Mouse (Mus musculus) kidney, adult 9 months (tissue): Measurements from ENCODE around the gene Lrrk1.

Experiments
- DNase-seq: peaks from one replicate; pipeline ENCODE4 v3.0.0; 2022

Lrrk1 gene

DNA sequence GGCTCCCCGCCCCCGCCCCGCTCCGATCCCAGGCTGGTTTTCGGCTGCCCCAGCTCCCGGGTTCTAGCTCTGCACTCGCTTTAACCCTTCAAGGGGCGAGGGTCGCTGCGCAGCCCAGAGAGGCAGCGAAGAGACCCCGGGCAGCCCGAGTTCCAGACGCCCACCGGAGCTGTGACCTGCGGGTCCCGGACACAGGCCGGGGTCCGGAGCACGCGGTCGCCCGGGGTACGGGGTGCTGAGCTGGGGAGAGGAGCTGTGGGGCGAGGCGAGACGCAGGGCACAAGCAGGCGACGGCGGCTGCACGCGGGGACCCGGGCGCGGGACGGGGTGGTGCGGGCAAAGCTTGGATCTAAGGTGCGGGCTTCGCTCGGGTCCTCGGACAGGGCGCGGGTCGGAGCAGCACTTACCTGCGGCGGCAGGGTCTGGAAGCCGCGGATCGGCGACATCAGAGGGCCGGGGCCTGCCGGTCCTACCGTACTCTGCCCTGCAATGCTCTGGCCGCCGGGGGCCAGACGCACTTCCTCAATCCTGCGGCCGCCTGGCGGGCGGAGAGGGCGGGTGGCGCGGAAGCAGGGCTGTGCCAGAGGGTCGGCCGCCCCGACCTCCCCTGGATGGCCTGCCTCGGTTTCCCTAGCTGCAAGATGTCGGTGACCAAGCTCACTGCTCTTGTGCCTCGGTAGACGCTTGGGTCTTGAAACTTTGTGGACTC is at the start of gene Lrrk1:
Lrrk1 (minus strand) TSS at position 538 of the 709 bp plus-strand sequence.
- peak; percentile 45 for DNase-seq

- DNase-seq = peak; percentile 66
Observed at GRCm38 (mm10) chr7:66434453-66434935, 46.3 kb upstream of the Lrrk1 start.

- no peak for DNase-seq
Observed at GRCm38 (mm10) chr7:66427437-66428161, 39.4 kb upstream of the Lrrk1 start, which contains the start of gene Aldh1a3. Gene Aldh1a3 (minus strand): TSS chr7:66427517.

GRCm38 (mm10) chr7:66427053-66427436 is 38.9 kb upstream of the Lrrk1 start:
- no peak for DNase-seq

DNA sequence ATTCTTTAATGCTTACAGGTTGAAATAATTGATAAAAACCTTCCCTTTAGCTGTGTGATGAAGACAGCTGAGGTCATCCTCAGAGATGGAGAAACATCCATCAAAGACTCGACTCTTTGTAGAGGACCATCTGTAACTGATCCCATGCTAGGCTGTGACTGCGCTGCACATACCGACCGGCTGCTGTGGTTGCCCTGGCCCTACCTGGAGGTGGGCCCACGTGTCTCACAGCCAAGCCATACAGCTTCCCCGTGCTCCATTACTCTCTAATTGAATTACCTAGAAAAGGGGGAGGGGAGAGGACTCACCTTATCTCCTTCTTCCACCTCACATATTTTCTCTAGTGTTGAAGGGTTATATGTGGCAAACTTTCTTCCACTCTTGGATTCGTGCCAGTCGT is 33.8 kb upstream of the Lrrk1 start:
- DNase-seq = no peak

- DNase-seq = no peak
Observed at GRCm38 (mm10) chr7:66418981-66419380, 30.8 kb upstream of the Lrrk1 start.

- DNase-seq = no peak
Observed at GRCm38 (mm10) chr7:66416829-66417228, 28.7 kb upstream of the Lrrk1 start.

DNA sequence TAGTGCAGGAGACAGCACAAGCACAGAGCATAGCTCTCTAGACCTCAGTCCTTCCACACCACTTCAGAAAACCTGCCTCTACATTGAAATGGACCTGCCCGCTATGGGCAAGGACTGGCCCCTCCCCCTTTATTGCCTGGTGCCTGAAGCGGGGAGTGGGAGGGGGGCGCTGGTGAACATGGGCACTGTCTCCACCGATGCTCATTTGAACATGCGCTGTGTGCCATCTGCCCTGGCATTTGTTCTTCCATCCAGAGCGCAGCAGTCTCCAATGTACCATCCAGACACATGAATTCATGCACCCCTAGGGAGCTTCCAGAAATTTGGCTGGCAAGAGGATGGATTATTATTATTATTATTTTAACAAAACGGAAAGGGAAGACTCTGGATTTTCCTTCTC is 24.9 kb upstream of the Lrrk1 start:
- DNase-seq = no peak

- no peak for DNase-seq
Observed at GRCm38 (mm10) chr7:66409433-66409832, 21.3 kb upstream of the Lrrk1 start.

DNA sequence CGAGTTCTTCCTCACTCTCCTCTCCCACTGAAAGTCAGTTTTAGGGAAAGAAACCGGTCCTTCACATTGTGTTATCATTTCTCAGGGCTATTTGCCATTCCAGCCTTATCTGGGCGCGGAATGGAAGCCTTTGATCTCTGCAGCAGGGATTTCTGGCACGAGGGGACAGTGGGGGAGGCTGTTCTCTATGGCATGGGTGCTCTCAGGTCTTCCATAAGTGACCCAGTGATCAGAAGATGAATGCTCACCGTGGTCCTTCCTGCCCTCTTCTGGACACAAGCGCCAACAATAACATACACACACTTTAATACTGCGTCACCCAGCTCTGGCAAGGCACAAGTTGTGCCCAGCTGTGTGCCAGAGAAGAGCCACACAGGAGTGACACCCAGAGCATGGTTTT is 18.8 kb upstream of the Lrrk1 start:
- DNase-seq = no peak

DNA sequence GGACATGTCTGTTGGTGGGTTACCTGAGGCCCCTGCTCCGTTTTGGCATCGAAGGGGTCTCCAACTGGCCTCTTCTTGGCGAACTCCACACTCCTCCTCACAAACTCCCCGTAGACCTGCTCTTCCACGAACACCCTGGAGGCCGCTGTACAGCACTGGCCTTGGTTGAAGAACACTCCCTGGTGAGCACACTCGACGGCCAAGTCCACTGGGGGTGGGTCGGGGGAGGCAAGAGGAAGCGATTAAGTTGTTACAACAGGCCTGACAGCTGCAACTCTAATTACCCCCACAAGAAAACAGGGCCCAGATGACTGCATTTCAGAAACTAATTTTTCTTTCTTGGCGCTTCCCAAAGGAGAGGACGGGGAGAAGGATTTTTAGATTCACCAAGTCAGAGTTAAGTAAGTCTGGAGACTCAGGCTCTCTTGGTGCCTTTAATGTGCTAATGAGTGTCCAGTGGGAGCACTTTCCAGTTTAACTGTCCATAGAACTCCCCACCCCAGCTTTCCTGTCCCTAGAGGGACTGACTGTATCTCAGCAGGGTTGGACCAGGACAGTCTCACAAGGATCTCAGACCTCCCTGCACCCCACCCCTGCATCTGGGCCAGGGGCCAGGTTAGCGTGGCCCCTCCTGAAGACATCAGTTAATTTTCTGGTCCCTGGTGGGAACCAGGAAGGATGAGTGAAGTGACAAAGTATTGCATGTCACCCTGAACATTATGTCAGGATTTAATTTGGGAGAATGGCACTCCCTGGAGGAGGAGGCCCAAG is 18.0 kb upstream of the Lrrk1 start:
- DNase-seq = no peak

- DNase-seq = peak; percentile 29
Observed at GRCm38 (mm10) chr7:66405541-66405940, 17.4 kb upstream of the Lrrk1 start.

GRCm38 (mm10) chr7:66404802-66405201 is 16.7 kb upstream of the Lrrk1 start:
- DNase-seq = no peak

DNA sequence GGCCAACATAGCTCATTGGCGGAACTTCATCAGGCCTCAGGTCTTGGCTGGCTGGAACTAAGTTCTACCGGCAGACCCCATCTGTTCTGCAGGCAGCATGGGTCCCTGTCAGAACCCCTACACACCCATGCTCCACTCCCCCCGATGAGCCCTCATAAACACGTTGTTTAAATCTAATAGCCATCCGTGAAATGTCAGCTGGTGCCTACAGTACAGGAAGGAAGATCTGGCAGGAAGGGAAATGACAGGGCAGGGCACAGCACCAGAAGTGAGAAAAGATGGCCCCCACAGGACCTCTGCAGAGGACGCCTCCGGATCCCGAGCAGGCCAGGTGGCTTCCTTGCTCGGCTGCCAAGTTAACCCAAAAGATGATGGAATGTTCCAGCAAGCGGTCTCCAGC is 16.0 kb upstream of the Lrrk1 start:
- DNase-seq = peak; percentile 28

DNA sequence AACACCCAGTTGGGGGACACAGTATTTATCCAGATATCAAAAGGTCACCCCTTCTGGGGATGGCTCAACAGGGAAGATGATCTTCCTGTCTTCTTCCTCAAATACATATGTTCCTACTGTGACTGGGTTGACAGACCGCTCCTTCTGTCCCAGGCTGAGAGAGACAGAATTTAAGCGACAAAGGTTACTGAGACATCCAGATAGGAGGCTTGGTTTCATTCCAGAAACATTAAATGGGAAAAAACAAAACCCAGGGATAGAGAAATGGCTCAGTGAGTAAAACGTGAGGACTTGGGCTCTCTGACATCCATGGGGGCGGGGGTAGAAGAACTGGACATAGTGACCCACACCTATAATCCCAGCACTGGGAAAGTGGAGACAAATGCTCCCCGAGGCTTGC is 14.7 kb upstream of the Lrrk1 start:
- no peak for DNase-seq

DNA sequence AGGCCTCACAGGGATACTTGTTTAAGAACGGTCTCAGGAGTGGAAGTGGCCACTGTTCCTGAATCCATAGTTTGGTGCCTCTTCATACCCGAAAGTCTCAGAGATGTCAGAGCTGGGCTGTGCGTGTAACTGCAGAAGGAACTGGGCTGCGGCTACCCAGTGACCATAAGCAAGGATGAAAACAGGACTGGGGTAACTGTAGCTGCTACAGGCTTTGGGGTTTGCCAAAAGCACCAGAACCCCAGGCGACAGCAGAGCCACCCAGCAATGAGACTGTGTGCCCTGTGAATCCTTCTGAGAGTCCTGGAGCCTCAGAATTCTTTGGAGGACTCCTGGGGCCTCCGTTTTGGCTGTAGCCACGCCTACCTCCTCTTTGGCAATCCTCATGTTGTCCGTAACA is 13.5 kb upstream of the Lrrk1 start:
- DNase-seq = no peak

DNA sequence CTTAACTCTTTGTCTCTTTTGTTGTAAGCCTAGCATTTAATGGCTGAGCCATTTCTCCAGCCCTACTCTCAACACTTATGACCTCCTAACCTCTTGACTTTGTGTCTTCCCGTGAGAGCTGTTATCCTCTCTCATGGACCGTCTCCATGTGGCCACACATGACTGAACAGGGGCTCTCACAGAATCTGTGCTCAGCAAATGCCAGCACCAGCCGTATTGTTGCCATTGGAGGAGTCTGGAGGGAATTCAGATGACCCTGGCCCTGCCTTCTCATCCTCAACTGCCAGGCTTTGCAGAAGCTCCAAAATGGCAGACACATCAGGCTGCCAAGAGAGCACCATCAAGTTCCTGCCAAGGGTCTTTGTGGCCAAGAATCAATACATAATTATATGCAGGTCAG is 9.1 kb upstream of the Lrrk1 start:
- DNase-seq = peak; percentile 24

- DNase-seq = peak; percentile 88
Observed at GRCm38 (mm10) chr7:66388621-66389532, 727 bp upstream of the Lrrk1 start.

GRCm38 (mm10) chr7:66387419-66387812 is 734 bp downstream of the Lrrk1 start:
- no peak for DNase-seq

DNA sequence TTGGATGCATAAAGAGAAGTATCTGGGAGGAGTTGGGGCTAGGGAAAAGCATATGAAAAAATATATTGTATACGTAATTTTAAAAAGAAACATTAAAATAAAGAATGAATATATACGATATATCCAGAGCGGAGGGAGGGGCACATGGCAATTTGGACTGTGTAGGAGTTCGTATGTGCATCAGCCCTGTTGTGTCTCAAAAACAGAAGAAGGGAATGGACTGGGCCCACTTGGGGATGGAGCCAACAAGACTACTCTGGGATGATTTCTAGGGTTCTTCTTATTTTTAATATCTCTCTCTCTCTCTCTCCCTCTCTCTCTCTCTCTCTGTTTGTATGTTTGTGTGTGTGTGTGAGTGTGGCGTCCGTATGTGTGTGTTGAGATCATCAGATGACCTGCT is 1.7 kb downstream of the Lrrk1 start:
- DNase-seq = no peak

DNA sequence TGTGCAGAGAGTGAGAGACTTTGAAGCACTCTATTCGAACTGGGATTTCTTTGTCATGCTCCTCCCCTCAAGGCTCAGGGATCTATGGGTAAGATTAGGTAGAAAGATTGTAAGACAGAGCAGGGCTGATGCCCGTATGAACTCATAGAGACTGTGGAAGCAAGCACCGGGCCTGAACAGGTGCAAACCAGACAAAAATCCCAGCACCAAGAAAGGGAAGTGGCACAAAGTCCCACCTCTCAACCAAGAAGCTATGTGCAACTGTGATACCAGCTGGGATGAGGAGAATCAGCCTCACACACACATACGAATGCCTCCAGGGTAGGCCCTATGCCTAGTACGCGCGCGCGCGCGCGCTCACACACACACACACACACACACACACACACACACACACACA is 2.3 kb downstream of the Lrrk1 start:
- no peak for DNase-seq

GRCm38 (mm10) chr7:66384891-66385290 is 3.3 kb downstream of the Lrrk1 start:
- DNase-seq = no peak

- no peak for DNase-seq
Observed at GRCm38 (mm10) chr7:66384213-66384612, 3.9 kb downstream of the Lrrk1 start.
